ENCODE assay signal across 17 mouse cellular contexts in genomic region chr2:74239586-74239985, GRCm38 (mm10).
A peak's percentile ranks its signal among the peaks of the same experiment; 100 is the strongest.
DNase-seq lines count a peak whose midpoint lies in the region; ATAC-seq lines count a peak whose summit lies in the region.
"Had no signal": no experiment of that assay in that cellular context is flagged by ENCODE, and none has a peak within 500 bp of the region (broad histone marks: within the 10 kb centered on the region; RNA-seq: fewer than 3 reads in every experiment).

No protein-coding gene starts in this region.

- no peaks in the 10 kb centered on the region for H3K27me3 ChIP-seq in neural tube, embryonic 11.5 days (ENCODE audit: control insufficient read depth, insufficient read depth, low read length)
- H3K27me3 ChIP-seq in limb, embryonic 11.5 days (ENCODE audit: control insufficient read depth, insufficient read depth, low read length): no peaks in the 10 kb centered on the region
- H3K27me3 ChIP-seq: heart, embryonic 15.5 days had no signal

- H3K4me1 ChIP-seq in neural tube, embryonic 11.5 days (ENCODE audit: control insufficient read depth, insufficient read depth, low read length): peaks cover 3% of the 10 kb centered on the region; the same call in 1 of the 2 replicates
- peaks cover 14% of the 10 kb centered on the region for H3K4me1 ChIP-seq in limb, embryonic 11.5 days (ENCODE audit: control insufficient read depth, insufficient read depth, low read length)

- ATAC-seq in neural tube, embryonic 11.5 days (ENCODE audit: insufficient read depth, low FRiP score, low TSS enrichment): no peak
- ATAC-seq in limb, embryonic 11.5 days (ENCODE audit: insufficient number of reproducible peaks, low FRiP score, low TSS enrichment, low read depth): no peak
- ATAC-seq in CD4-positive, CD25-positive, alpha-beta regulatory T cell, adult 4 months: no peak
- ATAC-seq: forebrain, embryonic 16.5 days; liver, postnatal 0 days had no signal

- H3K9ac ChIP-seq in neural tube, embryonic 11.5 days (ENCODE audit: low read length): no peak overlapping the region
- no peak overlapping the region for H3K9ac ChIP-seq in limb, embryonic 11.5 days (ENCODE audit: low read length)
- H3K9ac ChIP-seq: heart, embryonic 15.5 days; liver, postnatal 0 days had no signal

- 72% methylated on average over 10 of the region's 10 CpGs for WGBS in neural tube, embryonic 11.5 days
- WGBS in limb, embryonic 11.5 days: 16% methylated on average over 10 of the region's 10 CpGs

- H3K27ac ChIP-seq in neural tube, embryonic 11.5 days (ENCODE audit: low read depth, low read length): no peak overlapping the region
- no peak overlapping the region for H3K27ac ChIP-seq in limb, embryonic 11.5 days (replicated peaks; ENCODE audit: low read depth, low read length)
- H3K27ac ChIP-seq: heart, embryonic 15.5 days; kidney, postnatal 0 days had no signal

- H3K9me3 ChIP-seq in neural tube, embryonic 11.5 days (ENCODE audit: control insufficient read depth, low read length): no peaks in the 10 kb centered on the region
- H3K9me3 ChIP-seq in limb, embryonic 11.5 days (ENCODE audit: control insufficient read depth, low read length): no peaks in the 10 kb centered on the region
- H3K9me3 ChIP-seq: heart, embryonic 15.5 days had no signal

- DNase-seq in cerebellum, postnatal 10 days: peak; percentile 12 to 37
- DNase-seq in cerebellum, adult 9-11 months: no peak
- peak; percentile 26 for DNase-seq in neural tube, embryonic 11.5 days (ENCODE audit: low spot score)
- no peak for DNase-seq in neural tube, embryonic 10.5 days (ENCODE audit: extremely low spot score, low spot score)
- peak; percentile 68 for DNase-seq in limb, embryonic 11.5 days (ENCODE audit: low spot score)
- no peak for DNase-seq in adipocyte (ENCODE audit: low spot score)
- DNase-seq in spleen, postnatal 4 days (ENCODE audit: low spot score in 2 of 2): no peak
- DNase-seq: adrenal gland, adult 8-10 months; cerebellum, postnatal 14 days; layer of hippocampus, adult 9-11 months; liver, postnatal 0 days; lung, postnatal 4 days had no signal

- H3K4me3 ChIP-seq in neural tube, embryonic 11.5 days (ENCODE audit: low read depth, low read length): no peak overlapping the region
- no peak overlapping the region for H3K4me3 ChIP-seq in limb, embryonic 11.5 days (ENCODE audit: low read depth, low read length)
- H3K4me3 ChIP-seq: heart, embryonic 15.5 days; myocyte had no signal

- H3K36me3 ChIP-seq in neural tube, embryonic 11.5 days (ENCODE audit: control insufficient read depth, insufficient read depth, low read length): no peaks in the 10 kb centered on the region
- H3K36me3 ChIP-seq in limb, embryonic 11.5 days (ENCODE audit: control insufficient read depth, insufficient read depth, low read length): no peaks in the 10 kb centered on the region
- H3K36me3 ChIP-seq: heart, embryonic 15.5 days had no signal

- no peak overlapping the region for H3K4me2 ChIP-seq in neural tube, embryonic 11.5 days (ENCODE audit: low read depth)
- no peak overlapping the region for H3K4me2 ChIP-seq in limb, embryonic 11.5 days (ENCODE audit: low read depth, severe bottlenecking)
- H3K4me2 ChIP-seq: heart, embryonic 15.5 days had no signal

Comparison
In these comparisons a context has a peak if more than half of its experiments do, and no peak if none do; other contexts are left out.
1. DNase-seq: peak in cerebellum, postnatal 10 days (2 of 2), neural tube, embryonic 11.5 days (single experiment) and limb, embryonic 11.5 days (single experiment); none in cerebellum, adult 9-11 months (single experiment), neural tube, embryonic 10.5 days (single experiment), adipocyte (single experiment) and spleen, postnatal 4 days (0 of 2).